Mouse (Mus musculus): Measurements from ENCODE around the gene Nrgn. TPM values are rescaled to one million over a fixed set of nuclear protein-coding genes. Genes with fewer than 3 reads are reported as not detected.

The Nrgn gene
- total and polyA plus RNA-seq, 3 experiments = 4.0 to 27.2 (median 21.7) TPM

- H3K36me3 ChIP-seq (ENCODE audit: control insufficient read depth, insufficient read depth, low read length) = peaks cover 26% of the 10 kb centered on the region
- TF ChIP-seq CTCF (IDR thresholded peaks at IDR 0.05) (no peak), POLR2A (IDR thresholded peaks at IDR 0.05; ENCODE audit: insufficient read depth, low read depth, low read length) (no peak), EP300 (IDR thresholded peaks at IDR 0.05; ENCODE audit: insufficient read depth, low read depth, low read length) (no peak)
- no peak for DNase-seq
- intact Hi-C loops (cut with DNase I) = loop anchor here (2.0 kb wide), 3 partner anchors 13 to 81 kb away; partner anchors contain the start of gene Spa17
- H3K4me3 ChIP-seq = peak overlapping the region; percentile 46; the same call in 1 of the 2 replicates
- H3K79me2 ChIP-seq (replicated peaks; ENCODE audit: control insufficient read depth, insufficient read depth, low read length) = no peaks in the 10 kb centered on the region
- 36% methylated on average over 12 of the region's 12 CpGs for WGBS
- peak overlapping the region; percentile 74 for H3K27ac ChIP-seq
- H3K27me3 ChIP-seq (ENCODE audit: control insufficient read depth, insufficient read depth, low read length) = no peaks in the 10 kb centered on the region
- H3K4me1 ChIP-seq (ENCODE audit: control insufficient read depth, insufficient read depth, low read length) = peaks cover 18% of the 10 kb centered on the region
- H3K9ac ChIP-seq (ENCODE audit: low read depth, low read length) = no peak overlapping the region
Measured at GRCm38 (mm10) chr9:37543869-37544440, 8.7 kb downstream of the Nrgn start.

DNA sequence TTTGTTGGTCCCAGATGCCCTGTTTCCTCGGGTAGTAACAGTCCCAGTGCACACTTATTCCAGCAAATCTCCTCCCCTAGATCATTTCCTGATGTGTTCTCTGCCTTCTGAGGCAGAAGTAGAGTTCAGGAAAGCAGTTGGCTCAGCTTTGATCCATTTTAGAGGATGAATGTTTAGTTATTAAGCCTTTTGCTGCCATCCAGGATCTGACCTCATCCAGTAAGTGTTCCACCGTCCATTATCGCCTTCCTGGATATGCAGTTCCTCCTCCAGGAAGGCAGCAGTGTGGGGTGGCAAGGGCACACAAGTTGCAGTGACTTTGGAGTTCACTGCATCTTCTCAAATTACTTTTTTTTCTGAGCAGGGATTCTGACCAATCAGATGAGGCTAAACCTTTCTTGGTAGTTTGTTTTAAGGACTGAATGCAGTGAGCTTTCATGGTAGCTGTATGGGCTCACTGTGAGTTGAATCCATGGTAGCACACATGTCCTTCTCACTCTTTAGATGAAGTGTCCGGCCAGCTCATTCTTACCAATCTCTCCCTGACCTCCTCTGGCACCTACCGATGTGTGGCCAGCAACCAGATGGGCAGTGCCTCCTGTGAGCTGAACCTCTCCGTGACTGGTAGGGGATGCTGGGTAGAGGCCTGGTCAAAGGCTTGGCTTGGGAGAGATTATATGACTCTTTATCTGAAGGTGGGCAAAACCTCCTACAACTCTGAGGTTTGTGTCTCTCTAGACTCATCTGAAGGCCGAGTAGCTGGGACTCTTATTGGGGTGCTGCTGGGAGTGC lies 10.7 kb downstream of the Nrgn start:
- TF ChIP-seq POLR2A (IDR thresholded peaks at IDR 0.05; ENCODE audit: insufficient read depth, low read depth, low read length) (no peak), CTCF (IDR thresholded peaks at IDR 0.05) (no peak), EP300 (IDR thresholded peaks at IDR 0.05; ENCODE audit: insufficient read depth, low read depth, low read length) (no peak)
- no peak overlapping the region for H3K4me3 ChIP-seq
- intact Hi-C loops (cut with DNase I) = loop anchor here (2.0 kb wide), 1 partner anchor 71 kb away; the partner anchor contains the start of gene Spa17
- H3K27ac ChIP-seq = peak overlapping the region; percentile 63; the same call in 1 of the 2 replicates
- H3K9ac ChIP-seq (ENCODE audit: low read depth, low read length) = no peak overlapping the region
- no peaks in the 10 kb centered on the region for H3K27me3 ChIP-seq (ENCODE audit: control insufficient read depth, insufficient read depth, low read length)
- DNase-seq = no peak
- H3K4me1 ChIP-seq (ENCODE audit: control insufficient read depth, insufficient read depth, low read length) = peaks cover 30% of the 10 kb centered on the region
- no peaks in the 10 kb centered on the region for H3K79me2 ChIP-seq (replicated peaks; ENCODE audit: control insufficient read depth, insufficient read depth, low read length)
- WGBS = 49% methylated on average over 7 of the region's 7 CpGs
- peaks cover 42% of the 10 kb centered on the region for H3K36me3 ChIP-seq (ENCODE audit: control insufficient read depth, insufficient read depth, low read length)

DNA sequence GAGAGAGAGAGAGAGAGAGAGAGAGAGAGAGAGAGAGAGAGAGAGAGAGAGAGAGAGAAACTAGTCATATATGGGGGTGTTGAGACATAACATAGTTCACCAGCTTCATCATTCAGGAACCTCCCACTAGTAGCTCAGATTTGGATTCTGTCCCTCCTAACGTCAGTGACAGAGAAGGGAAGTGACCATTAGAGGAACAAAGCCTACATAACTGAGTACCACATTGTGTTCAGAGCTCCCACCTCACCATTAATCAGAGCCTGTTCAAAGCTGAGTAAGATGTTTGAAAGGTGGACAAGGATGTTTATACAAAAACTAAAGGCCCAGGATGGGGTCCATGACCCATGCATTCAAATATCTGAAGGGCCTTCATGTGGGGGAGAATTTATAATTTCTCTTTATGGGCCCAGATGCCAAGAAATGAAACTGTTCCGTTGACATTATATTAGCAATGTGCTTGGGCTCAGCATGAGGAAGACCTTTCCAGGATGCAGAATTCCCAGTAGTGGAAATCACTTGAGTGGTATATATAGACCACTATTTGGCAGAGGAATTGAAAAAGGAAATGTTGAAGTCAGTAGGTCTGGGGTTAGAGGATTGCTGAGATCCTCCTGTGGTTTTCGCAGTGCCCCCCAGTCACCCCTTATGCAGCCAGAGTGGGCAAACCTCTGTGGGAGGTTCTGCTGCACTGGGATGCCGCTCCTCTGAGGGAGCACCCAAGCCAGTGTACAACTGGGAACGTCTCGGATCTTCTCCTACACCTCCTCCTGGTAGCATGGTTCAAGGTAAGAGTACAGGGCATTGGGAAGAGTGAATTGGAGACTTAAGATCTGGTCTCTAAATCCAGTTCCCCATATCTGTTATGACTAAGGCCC lies 11.8 kb downstream of the Nrgn start:
- H3K9ac ChIP-seq (ENCODE audit: low read depth, low read length) = no peak overlapping the region
- peak overlapping the region; percentile 63 for H3K27ac ChIP-seq
- DNase-seq = no peak
- H3K36me3 ChIP-seq (ENCODE audit: control insufficient read depth, insufficient read depth, low read length) = peaks cover 53% of the 10 kb centered on the region
- WGBS = 45% methylated on average over 6 of the region's 6 CpGs
- intact Hi-C loops (cut with DNase I) = no loop called here
- no peaks in the 10 kb centered on the region for H3K27me3 ChIP-seq (ENCODE audit: control insufficient read depth, insufficient read depth, low read length)
- H3K4me1 ChIP-seq (ENCODE audit: control insufficient read depth, insufficient read depth, low read length) = peaks cover 39% of the 10 kb centered on the region
- TF ChIP-seq POLR2A (IDR thresholded peaks at IDR 0.05; ENCODE audit: insufficient read depth, low read depth, low read length) (0 out of 2 replicates have a peak, but pooled peaks have one; percentile 11), EP300 (IDR thresholded peaks at IDR 0.05; ENCODE audit: insufficient read depth, low read depth, low read length) (no peak)
- no peak overlapping the region for H3K4me3 ChIP-seq
- H3K79me2 ChIP-seq (replicated peaks; ENCODE audit: control insufficient read depth, insufficient read depth, low read length) = no peaks in the 10 kb centered on the region

DNA sequence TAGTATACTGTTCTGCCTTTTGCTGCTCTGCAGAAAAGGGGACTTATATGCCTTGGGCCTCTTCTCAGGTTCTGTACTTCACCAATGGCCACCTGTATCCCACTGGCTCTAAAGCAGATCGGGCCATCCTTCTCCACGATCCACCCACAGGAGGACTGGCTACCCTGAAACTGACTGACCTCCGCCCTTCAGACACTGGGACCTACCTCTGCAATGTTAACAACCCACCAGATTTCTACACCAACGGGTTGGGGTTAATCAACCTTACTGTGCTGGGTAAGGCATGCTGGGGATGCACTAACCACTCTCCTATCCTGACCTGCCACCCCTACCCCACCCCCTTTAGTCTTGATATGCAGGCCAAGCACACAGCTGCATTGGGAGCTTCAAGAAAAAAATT lies 12.5 kb downstream of the Nrgn start:
- H3K27ac ChIP-seq = peak overlapping the region; percentile 1; the same call in 1 of the 2 replicates
- no peak overlapping the region for H3K9ac ChIP-seq (ENCODE audit: low read depth, low read length)
- H3K36me3 ChIP-seq (ENCODE audit: control insufficient read depth, insufficient read depth, low read length) = peaks cover 59% of the 10 kb centered on the region
- intact Hi-C loops (cut with DNase I) = no loop called here
- WGBS = 78% methylated on average over 4 of the region's 4 CpGs
- TF ChIP-seq CTCF (IDR thresholded peaks at IDR 0.05) = no peak
- peaks cover 38% of the 10 kb centered on the region for H3K4me1 ChIP-seq (ENCODE audit: control insufficient read depth, insufficient read depth, low read length)
- H3K27me3 ChIP-seq (ENCODE audit: control insufficient read depth, insufficient read depth, low read length) = no peaks in the 10 kb centered on the region
- no peaks in the 10 kb centered on the region for H3K79me2 ChIP-seq (replicated peaks; ENCODE audit: control insufficient read depth, insufficient read depth, low read length)
- H3K4me3 ChIP-seq = no peak overlapping the region
- no peak for DNase-seq

DNA sequence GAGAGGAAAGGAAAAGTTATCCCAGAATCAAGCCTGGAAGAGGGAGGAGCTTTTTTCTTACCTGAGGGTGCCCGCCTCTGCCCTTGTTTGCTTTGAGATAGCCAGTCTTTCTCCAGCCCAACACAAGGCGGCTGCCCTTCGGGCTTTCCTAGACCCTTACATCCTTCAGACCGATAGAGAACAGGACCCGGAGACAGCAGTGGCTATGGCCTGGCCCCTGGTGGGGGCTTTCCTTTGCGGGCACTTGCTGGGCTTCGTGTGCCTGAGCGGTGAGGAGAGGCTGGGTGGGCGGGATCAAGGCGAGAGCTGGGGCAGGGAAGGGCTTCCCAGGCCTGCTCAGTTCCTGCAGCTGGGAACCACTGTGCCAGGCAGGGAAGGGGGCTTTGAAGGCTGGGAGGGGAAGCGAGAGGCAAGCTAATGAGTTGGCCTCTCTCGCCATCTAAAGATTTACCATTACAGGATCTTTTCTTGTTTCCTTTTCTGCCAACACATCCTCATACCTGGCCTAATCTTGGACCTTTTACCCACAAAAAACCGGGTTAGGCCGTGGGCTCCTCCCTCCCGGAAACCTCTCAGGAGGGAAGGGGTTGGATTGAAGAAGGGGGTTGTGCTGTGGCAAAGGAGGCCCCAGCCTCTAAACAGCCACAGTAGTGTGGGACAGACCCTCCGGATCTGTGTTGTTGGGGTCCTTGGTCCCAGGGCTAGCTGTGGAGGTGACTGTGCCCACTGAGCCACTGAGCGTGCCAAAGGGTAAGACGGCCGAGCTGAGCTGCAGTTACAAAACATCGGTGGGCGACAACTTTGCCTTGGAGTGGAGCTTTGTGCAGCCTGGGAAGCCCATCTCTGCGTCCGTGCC lies 13.3 kb downstream of the Nrgn start, which contains the start of gene Vsig2:
Vsig2 (plus strand) TSS at position 86 of the 856 bp plus-strand sequence.
- TF ChIP-seq CTCF (IDR thresholded peaks at IDR 0.05) (no peak), POLR2A (IDR thresholded peaks at IDR 0.05; ENCODE audit: insufficient read depth, low read depth, low read length) (no peak), EP300 (IDR thresholded peaks at IDR 0.05; ENCODE audit: insufficient read depth, low read depth, low read length) (no peak)
- peaks cover 67% of the 10 kb centered on the region for H3K36me3 ChIP-seq (ENCODE audit: control insufficient read depth, insufficient read depth, low read length)
- H3K9ac ChIP-seq (ENCODE audit: low read depth, low read length) = no peak within 1 kb of the TSS
- 59% methylated on average over 23 of the region's 23 CpGs for WGBS
- no peaks in the 10 kb centered on the region for H3K27me3 ChIP-seq (ENCODE audit: control insufficient read depth, insufficient read depth, low read length)
- H3K4me1 ChIP-seq (ENCODE audit: control insufficient read depth, insufficient read depth, low read length) = peaks cover 37% of the 10 kb centered on the region
- intact Hi-C loops (cut with DNase I) = no loop called here
- no peak for DNase-seq
- no peaks in the 10 kb centered on the region for H3K79me2 ChIP-seq (replicated peaks; ENCODE audit: control insufficient read depth, insufficient read depth, low read length)
- H3K27ac ChIP-seq = peak within 1 kb of the TSS; percentile 59; the same call in 1 of the 2 replicates
- no peak within 1 kb of the TSS for H3K4me3 ChIP-seq

Measured in heart, adult 2 months (tissue).